In the genomic region with DNA sequence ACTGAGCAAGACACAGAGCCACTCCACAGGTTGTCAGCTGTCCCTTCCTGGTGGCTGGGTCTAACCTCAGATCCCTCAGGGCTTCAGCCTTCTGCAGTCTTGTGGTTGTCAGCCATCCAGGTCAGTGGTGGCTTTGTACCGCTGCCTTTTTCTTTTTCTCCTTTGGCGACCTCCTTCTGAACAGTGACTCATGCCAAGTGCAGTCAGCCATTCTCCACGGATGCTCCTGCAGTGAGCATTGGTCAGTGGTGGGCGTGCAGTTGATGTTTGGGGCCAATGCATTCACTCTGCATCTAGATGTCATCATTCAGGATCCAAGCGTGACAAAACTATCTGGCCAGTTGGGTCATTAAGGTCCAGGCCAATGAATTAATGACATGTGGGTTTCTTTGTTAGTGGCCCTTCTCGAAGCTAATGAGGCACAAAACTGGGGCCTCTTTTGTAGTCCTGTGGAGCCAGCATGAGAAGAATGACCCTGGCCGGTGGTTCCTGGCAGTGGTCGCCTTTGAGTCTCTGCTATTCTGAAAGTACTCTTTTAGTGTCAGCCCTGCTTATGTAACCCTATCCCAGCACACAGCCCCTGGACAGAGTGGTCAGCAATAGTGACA, we compare ENCODE assay signal across 14 mouse cellular contexts. TPM values are rescaled to one million over a fixed set of nuclear protein-coding genes. Genes with fewer than 3 reads are reported as not detected.
A peak's percentile ranks its signal among the peaks of the same experiment; 100 is the strongest.
DNase-seq lines count a peak whose midpoint lies in the region; ATAC-seq and TF ChIP-seq lines count a peak whose summit lies in the region.
"Had no signal": no experiment of that assay in that cellular context is flagged by ENCODE, and none has a peak within 500 bp of the region (broad histone marks: within the 10 kb centered on the region; RNA-seq: fewer than 3 reads in every experiment).

No protein-coding gene starts in this region.

- 0 out of 2 replicates have a peak overlapping the region, but pooled peaks have one; percentile 7 for H3K27ac ChIP-seq in forebrain, embryonic 10.5 days
- no peak overlapping the region for H3K27ac ChIP-seq in forebrain, postnatal 0 days (ENCODE audit: low read depth, low read length)
- H3K27ac ChIP-seq: midbrain, embryonic 12.5 days; neural tube, embryonic 13.5 days had no signal

- H3K4me1 ChIP-seq in forebrain, embryonic 10.5 days = peaks cover 34% of the 10 kb centered on the region
- H3K4me1 ChIP-seq in forebrain, postnatal 0 days (ENCODE audit: insufficient read depth) = 0 out of 2 replicates have a peak, but pooled peaks cover 4% of the 10 kb centered on the region

- WGBS in forebrain, embryonic 10.5 days = 30% methylated on average over 8 of the region's 8 CpGs
- 20% methylated on average over 8 of the region's 8 CpGs for WGBS in forebrain, postnatal 0 days

- DNase-seq in forebrain, embryonic 10.5 days (ENCODE audit: extremely low spot score, low spot score) = peak; percentile 31
- DNase-seq in forebrain, postnatal 0 days = no peak
- peak; percentile 46 for DNase-seq in layer of hippocampus, adult 9-11 months
- no peak for DNase-seq in layer of hippocampus, adult 18-20 months (ENCODE audit: low spot score in 2 of 2)
- peak; percentile 62 for DNase-seq in Patski (ENCODE audit: low read depth, low spot score)
- peak; percentile 48 for DNase-seq in mesoderm, embryonic 11.5 days (ENCODE audit: low read depth, low spot score)
- DNase-seq in spleen, postnatal 10 days (ENCODE audit: low spot score in 2 of 2) = no peak
- no peak for DNase-seq in kidney, adult 8-10 months
- DNase-seq: kidney, adult 9 months; lung, embryonic 14.5 days; right cerebral cortex, postnatal 25 days; thymus, postnatal 14 days had no signal

- no peak for ATAC-seq in forebrain, postnatal 0 days
- ATAC-seq in Patski = peak; percentile 88

- no peak overlapping the region for H3K4me2 ChIP-seq in forebrain, postnatal 0 days (ENCODE audit: low read depth)
- H3K4me2 ChIP-seq: lung, embryonic 14.5 days; midbrain, embryonic 12.5 days; neural tube, embryonic 13.5 days had no signal

- H3K27me3 ChIP-seq in forebrain, embryonic 10.5 days (ENCODE audit: poor library complexity, severe bottlenecking) = peaks cover 61% of the 10 kb centered on the region
- peaks cover 11% of the 10 kb centered on the region; the same call in 1 of the 2 replicates for H3K27me3 ChIP-seq in forebrain, postnatal 0 days (ENCODE audit: insufficient read depth, low read length)
- peaks cover 5% of the 10 kb centered on the region for H3K27me3 ChIP-seq in Patski

- no peaks in the 10 kb centered on the region; the same call in 1 of the 2 replicates for H3K9me3 ChIP-seq in forebrain, embryonic 10.5 days
- no peaks in the 10 kb centered on the region for H3K9me3 ChIP-seq in forebrain, postnatal 0 days (ENCODE audit: low read length)
- H3K9me3 ChIP-seq: midbrain, embryonic 12.5 days; neural tube, embryonic 13.5 days had no signal

- no peak for TF ChIP-seq CTCF in forebrain, postnatal 0 days (IDR thresholded peaks at IDR 0.05; ENCODE audit: low read depth)
- TF ChIP-seq CTCF in Patski (IDR thresholded peaks at IDR 0.05) = no peak

- CTCF ChIA-PET in Patski (lab: Charles Lee) = interaction anchor here (1.8 kb wide), 1 partner anchor 10 kb away, joined by 7 read pairs; no protein-coding TSS in a partner anchor

- no peak overlapping the region for H3K9ac ChIP-seq in forebrain, postnatal 0 days
- H3K9ac ChIP-seq: lung, embryonic 14.5 days; midbrain, embryonic 12.5 days; neural tube, embryonic 13.5 days had no signal

- no peak overlapping the region for H3K4me3 ChIP-seq in forebrain, embryonic 10.5 days
- H3K4me3 ChIP-seq in forebrain, postnatal 0 days (ENCODE audit: low read depth, low read length) = no peak overlapping the region
- H3K4me3 ChIP-seq: midbrain, embryonic 12.5 days; neural tube, embryonic 13.5 days had no signal

- POLR2A ChIA-PET in Patski (lab: Charles Lee) = no interaction called here

- in situ Hi-C loops in Patski (cut with MboI; ENCODE audit: low pct_unique_long_range_greater_than_20kb) = loop anchor here (5.0 kb wide), 1 partner anchor 79 kb away; no protein-coding TSS in a partner anchor

- no peaks in the 10 kb centered on the region for H3K36me3 ChIP-seq in forebrain, embryonic 10.5 days (replicated peaks)
- no peaks in the 10 kb centered on the region for H3K36me3 ChIP-seq in forebrain, postnatal 0 days (ENCODE audit: insufficient read depth)
- H3K36me3 ChIP-seq: midbrain, embryonic 12.5 days; neural tube, embryonic 13.5 days had no signal

RNA-seq across cellular contexts. Expression of gene Gcnt4, which starts 4.0 kb away (rescaled TPM):
- 0.22 and 0.26 TPM in 2 replicates for polyA plus RNA-seq in forebrain, embryonic 10.5 days (2016; fragmentation: Nextera tagmentation; extraction: Ambion mirVana)
- total RNA-seq in forebrain, postnatal 0 days (2014; rRNA removed) = 0.76 and 0.85 TPM in 2 replicates
- polyA plus RNA-seq in forebrain, postnatal 0 days (2015; fragmentation: Nextera tagmentation; extraction: Ambion mirVana) = 0.08 and 0.16 TPM in 2 replicates
- total RNA-seq in layer of hippocampus, adult 18-20 months (2021) = 1 to 10 TPM; 2.4 to 2.9 TPM
- polyA plus RNA-seq in Patski (2021) = 1.7 TPM

Comparison
In these comparisons a context has a peak if more than half of its experiments do, and no peak if none do; other contexts are left out.
1. DNase-seq: peak in forebrain, embryonic 10.5 days (single experiment), layer of hippocampus, adult 9-11 months (single experiment), Patski (single experiment) and mesoderm, embryonic 11.5 days (single experiment); none in forebrain, postnatal 0 days (single experiment), layer of hippocampus, adult 18-20 months (0 of 2), spleen, postnatal 10 days (0 of 2) and kidney, adult 8-10 months (0 of 2).